Mouse (Mus musculus) fibroblast of lung, adult 2 months (primary cell): ENCODE results near the gene Ly6g6d.

Source experiments
- DNase-seq: peaks from one replicate; pipeline ENCODE4 v3.0.0-alpha.2; 2011; ENCODE audit warnings: low read depth

Gene Ly6g6d

GRCm38 (mm10) chr17:35023756-35024155, 54.1 kb downstream of the Ly6g6d start:
- DNase-seq: no peak

DNA sequence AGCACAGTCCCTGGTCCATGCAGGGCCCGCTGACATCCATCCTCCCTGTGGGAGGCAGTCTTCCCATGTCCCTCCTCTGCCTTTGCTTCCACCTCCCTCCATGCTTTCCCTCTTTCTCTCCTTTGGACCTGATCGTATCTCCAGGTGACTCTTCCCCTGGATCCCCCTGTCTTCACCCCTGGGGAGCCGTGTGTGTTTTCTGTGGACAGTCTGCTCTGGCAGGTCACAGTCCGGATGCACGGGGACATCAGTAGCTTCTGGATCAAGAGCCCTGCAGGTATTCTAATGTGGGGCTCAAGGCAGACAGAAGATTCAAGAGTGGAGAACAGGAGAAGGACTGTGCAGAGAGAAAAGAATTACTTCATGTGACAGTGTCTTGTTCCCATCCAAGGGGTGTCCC, 54.6 kb downstream of the Ly6g6d start:
- no peak for DNase-seq

- DNase-seq: no peak
Measured at GRCm38 (mm10) chr17:35022541-35023060, 55.3 kb downstream of the Ly6g6d start.

DNA sequence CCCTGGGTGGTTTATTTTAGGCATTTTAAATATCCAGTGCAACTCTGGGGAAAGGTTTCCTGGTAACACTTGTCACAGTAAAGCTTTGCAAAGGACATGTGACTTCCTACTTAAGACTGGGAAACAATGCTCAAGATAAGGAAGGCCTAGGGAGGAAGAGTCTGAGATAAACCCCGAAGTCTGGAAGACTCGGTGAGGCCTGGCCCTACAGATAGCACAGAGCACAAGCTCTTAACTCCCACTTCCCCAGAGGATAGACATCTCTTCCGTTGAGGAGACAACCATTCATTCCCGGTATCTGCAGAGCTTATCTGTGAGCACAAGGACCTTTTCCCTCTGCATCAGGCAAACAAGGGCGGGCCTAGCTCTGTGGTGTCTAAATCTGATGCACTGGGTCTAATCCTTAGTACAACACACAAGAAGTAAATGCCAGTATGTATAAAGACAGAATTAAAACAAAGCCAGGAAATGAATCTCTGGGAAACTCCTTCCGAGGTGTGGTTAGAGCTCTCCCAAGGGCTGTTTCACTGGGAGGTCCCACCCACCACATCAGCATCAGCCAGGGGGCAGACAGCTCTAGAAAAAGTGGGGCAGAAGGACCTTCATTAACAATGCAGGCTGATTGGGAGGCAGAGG, 55.9 kb downstream of the Ly6g6d start:
- DNase-seq: no peak
